ENCODE assay signal across 8 mouse cellular contexts in the genomic region with DNA sequence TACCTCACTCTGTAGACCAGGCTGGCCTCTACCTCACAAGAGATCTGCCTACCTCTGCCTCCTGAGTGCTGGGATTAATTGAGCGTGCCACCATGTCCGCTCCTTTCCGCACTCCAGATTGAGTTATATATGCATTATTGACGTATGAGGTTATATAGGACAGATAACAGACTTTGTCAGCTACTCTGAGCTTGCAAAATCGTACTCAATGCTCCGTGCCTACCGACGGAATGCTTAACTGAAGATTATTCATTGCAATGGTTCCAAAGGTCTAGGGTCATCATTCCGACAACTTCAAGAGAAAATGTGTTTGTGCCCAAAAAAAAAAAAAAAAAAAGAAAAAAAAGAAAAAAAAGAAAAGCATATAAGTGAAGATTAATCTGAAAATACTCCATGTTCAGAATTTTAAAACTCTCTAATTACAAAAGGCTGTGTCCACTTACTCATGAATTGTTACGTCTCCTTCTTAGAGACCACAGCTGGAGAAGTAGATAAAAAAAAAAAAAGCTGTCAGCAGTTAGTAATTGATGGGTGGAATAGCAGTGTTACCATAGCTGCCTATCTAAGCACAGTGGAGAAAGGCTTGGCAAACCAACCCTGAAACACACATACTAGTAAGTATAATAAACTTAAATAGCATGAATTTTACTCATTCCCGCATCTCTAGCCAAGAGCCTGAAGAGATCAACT. TPM values are rescaled to one million over a fixed set of nuclear protein-coding genes. Genes with fewer than 3 reads are reported as not detected.
DNase-seq lines count a peak whose midpoint lies in the region; ATAC-seq and TF ChIP-seq lines count a peak whose summit lies in the region.

No protein-coding gene starts in this region.

- H3K27ac ChIP-seq in lung, postnatal 0 days (ENCODE audit: low read length): peak overlapping the region; percentile 94
- peak overlapping the region; percentile 97 for H3K27ac ChIP-seq in midbrain, embryonic 16.5 days (ENCODE audit: low read length)

- TF ChIP-seq CTCF in lung, postnatal 0 days (IDR thresholded peaks at IDR 0.05): no peak

- no peaks in the 10 kb centered on the region for H3K9me3 ChIP-seq in lung, postnatal 0 days (ENCODE audit: low read length)
- H3K9me3 ChIP-seq in midbrain, embryonic 16.5 days (replicated peaks; ENCODE audit: control insufficient read depth, low read length, poor library complexity, severe bottlenecking): no peaks in the 10 kb centered on the region

- peak overlapping the region; percentile 77 for H3K4me3 ChIP-seq in lung, postnatal 0 days (ENCODE audit: low read depth, low read length)
- peak overlapping the region; percentile 80 for H3K4me3 ChIP-seq in midbrain, embryonic 16.5 days (ENCODE audit: low read depth, low read length)

- ATAC-seq in lung, postnatal 0 days: peak; percentile 25
- ATAC-seq in erythroid progenitor cell, adult 5-6 weeks (replicated peaks; ENCODE audit: low FRiP score, poor library complexity, severe bottlenecking): peak; percentile 64
- peak; percentile 69 for ATAC-seq in midbrain, embryonic 16.5 days

- 51% methylated on average over 11 of the region's 11 CpGs for WGBS in lung, postnatal 0 days
- 67% methylated on average over 11 of the region's 11 CpGs for WGBS in midbrain, embryonic 16.5 days

- H3K9ac ChIP-seq in lung, postnatal 0 days (replicated peaks; ENCODE audit: low read depth): peak overlapping the region; percentile 69; the same call in 1 of the 2 replicates
- H3K9ac ChIP-seq in midbrain, embryonic 16.5 days (ENCODE audit: low read depth, low read length): peak overlapping the region; percentile 94

- H3K27me3 ChIP-seq in lung, postnatal 0 days (replicated peaks; ENCODE audit: insufficient read depth, low read length): no peaks in the 10 kb centered on the region
- H3K27me3 ChIP-seq in midbrain, embryonic 16.5 days (ENCODE audit: control insufficient read depth, insufficient read depth, low read depth, low read length): no peaks in the 10 kb centered on the region

- no peaks in the 10 kb centered on the region for H3K4me1 ChIP-seq in lung, postnatal 0 days (ENCODE audit: insufficient read depth, low read depth, low read length)
- H3K4me1 ChIP-seq in midbrain, embryonic 16.5 days (ENCODE audit: control insufficient read depth, insufficient read depth, low read length): peaks cover 14% of the 10 kb centered on the region

- H3K36me3 ChIP-seq in lung, postnatal 0 days (ENCODE audit: insufficient read depth, low read length): no peaks in the 10 kb centered on the region; the same call in 1 of the 2 replicates
- 0 out of 2 replicates have a peak, but pooled peaks cover 2% of the 10 kb centered on the region for H3K36me3 ChIP-seq in midbrain, embryonic 16.5 days (ENCODE audit: control insufficient read depth, insufficient read depth, low read length)

- peak overlapping the region; percentile 54 for H3K4me2 ChIP-seq in lung, postnatal 0 days (replicated peaks; ENCODE audit: low read depth, low read length)
- H3K4me2 ChIP-seq in midbrain, embryonic 16.5 days (ENCODE audit: low read length): peak overlapping the region; percentile 56

- no peak for TF ChIP-seq EP300 in lung, postnatal 0 days (IDR thresholded peaks at IDR 0.05)

- peak; percentile 72 for DNase-seq in lung, postnatal 0 days (ENCODE audit: low spot score)
- DNase-seq in lung, adult 18-20 months: no peak
- DNase-seq in kidney, adult 9 months: peak; percentile 76
- no peak for DNase-seq in retina, embryonic 14.5 days (ENCODE audit: low spot score)
- DNase-seq in layer of hippocampus, adult 9-11 months: no peak
- no peak for DNase-seq in left cerebral cortex, adult 11 months (ENCODE audit: low spot score)

RNA-seq across cellular contexts. Expression of a gene that starts 1.0 kb away (rescaled TPM):
- polyA plus RNA-seq in lung, postnatal 0 days (2015; fragmentation: Nextera tagmentation; extraction: Ambion mirVana): 114 and 122 TPM in 2 replicates
- 75.3 and 100 TPM in 2 replicates for total RNA-seq in erythroid progenitor cell, adult 5-6 weeks (2015; ENCODE audit: low replicate concordance)
- 52.8 and 99.2 TPM in 2 replicates for total RNA-seq in erythroid progenitor cell, adult 5-6 weeks (2017; ENCODE audit: low replicate concordance)
- 116 and 130 TPM in 2 replicates for polyA plus RNA-seq in midbrain, embryonic 16.5 days (2015; fragmentation: Nextera tagmentation; extraction: Ambion mirVana)

RNA-seq across cellular contexts. Expression of a gene that starts 12.8 kb away (rescaled TPM):
- 52.5 and 54.8 TPM in 2 replicates for polyA plus RNA-seq in lung, postnatal 0 days (2015; fragmentation: Nextera tagmentation; extraction: Ambion mirVana)
- total RNA-seq in erythroid progenitor cell, adult 5-6 weeks (2015; ENCODE audit: low replicate concordance): 4.3 and 19.3 TPM in 2 replicates
- total RNA-seq in erythroid progenitor cell, adult 5-6 weeks (2017; ENCODE audit: low replicate concordance): 9.4 and 23.6 TPM in 2 replicates
- 39.3 and 42.0 TPM in 2 replicates for polyA plus RNA-seq in midbrain, embryonic 16.5 days (2015; fragmentation: Nextera tagmentation; extraction: Ambion mirVana)

RNA-seq across cellular contexts. Expression of a gene that starts 32.2 kb away (rescaled TPM):
- polyA plus RNA-seq in lung, postnatal 0 days (2015; fragmentation: Nextera tagmentation; extraction: Ambion mirVana): 2.5 and 2.9 TPM in 2 replicates
- total RNA-seq in erythroid progenitor cell, adult 5-6 weeks (2015; ENCODE audit: low replicate concordance): 75.5 and 87.6 TPM in 2 replicates
- 44.6 and 60.3 TPM in 2 replicates for total RNA-seq in erythroid progenitor cell, adult 5-6 weeks (2017; ENCODE audit: low replicate concordance)
- 5.1 and 6.3 TPM in 2 replicates for polyA plus RNA-seq in midbrain, embryonic 16.5 days (2015; fragmentation: Nextera tagmentation; extraction: Ambion mirVana)

RNA-seq across cellular contexts. Expression of a gene that starts 42.9 kb away (rescaled TPM):
- 8.8 and 10.9 TPM in 2 replicates for polyA plus RNA-seq in lung, postnatal 0 days (2015; fragmentation: Nextera tagmentation; extraction: Ambion mirVana)
- 339 and 351 TPM in 2 replicates for total RNA-seq in erythroid progenitor cell, adult 5-6 weeks (2015; ENCODE audit: low replicate concordance)
- total RNA-seq in erythroid progenitor cell, adult 5-6 weeks (2017; ENCODE audit: low replicate concordance): 507 and 678 TPM in 2 replicates
- polyA plus RNA-seq in midbrain, embryonic 16.5 days (2015; fragmentation: Nextera tagmentation; extraction: Ambion mirVana): 22.2 and 31.0 TPM in 2 replicates

Comparison
In these comparisons a context has a peak if more than half of its experiments do, and no peak if none do; other contexts are left out.
1. DNase-seq: peak in lung, postnatal 0 days (single experiment) and kidney, adult 9 months (single experiment); none in lung, adult 18-20 months (0 of 2), retina, embryonic 14.5 days (single experiment), layer of hippocampus, adult 9-11 months (single experiment) and left cerebral cortex, adult 11 months (single experiment).
2. Peak in every context shown above with its lines, with median percentiles within 50 percentile points of each other: ATAC-seq.